In the genomic region with DNA sequence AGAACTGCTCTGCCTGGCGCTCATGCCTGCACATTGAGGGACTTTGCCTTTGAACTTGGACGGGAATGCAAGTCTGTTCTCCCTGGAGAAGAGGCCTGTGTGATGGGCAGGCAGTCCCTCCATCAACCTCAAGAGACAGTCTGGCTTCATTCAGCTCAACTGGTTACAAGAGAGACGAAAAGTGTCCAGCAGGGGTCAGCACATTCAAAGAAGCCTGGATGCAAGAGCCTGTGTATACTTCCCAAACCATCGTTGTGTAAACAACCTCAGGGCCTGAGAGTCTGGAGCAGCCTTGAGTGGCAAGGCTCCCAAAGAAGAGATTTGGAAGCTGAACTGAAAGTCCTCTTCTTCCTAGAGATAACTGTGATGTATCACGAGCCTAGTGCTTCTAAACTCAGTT, we compare ENCODE assay signal across 10 mouse cellular contexts.
DNase-seq lines count a peak whose midpoint lies in the region; ATAC-seq and TF ChIP-seq lines count a peak whose summit lies in the region.
"Had no signal": no experiment of that assay in that cellular context is flagged by ENCODE, and none has a peak within 500 bp of the region (broad histone marks: within the 10 kb centered on the region; RNA-seq: fewer than 3 reads in every experiment).

No protein-coding gene starts in this region.

- ATAC-seq in intestine, embryonic 16.5 days, result peak; percentile 64; the same call in 1 of the 2 replicates
- ATAC-seq in midbrain, embryonic 11.5 days (ENCODE audit: low FRiP score), result peak; percentile 73
- peak; percentile 53; the same call in 1 of the 2 replicates for ATAC-seq in stomach, embryonic 15.5 days (ENCODE audit: insufficient read depth, low FRiP score, low read depth)

- no peak overlapping the region for H3K27ac ChIP-seq in spleen, adult 2 months (ENCODE audit: insufficient read depth, low read length)
- H3K27ac ChIP-seq in intestine, embryonic 16.5 days (ENCODE audit: low read length), result no peak overlapping the region
- no peak overlapping the region for H3K27ac ChIP-seq in midbrain, embryonic 11.5 days (ENCODE audit: low read depth, low read length)
- H3K27ac ChIP-seq in stomach, embryonic 15.5 days, result no peak overlapping the region

- TF ChIP-seq POLR2A in spleen, adult 2 months (IDR thresholded peaks at IDR 0.05; ENCODE audit: low read depth, low read length), result no peak

- no peaks in the 10 kb centered on the region for H3K4me1 ChIP-seq in spleen, adult 2 months (ENCODE audit: control insufficient read depth, insufficient read depth, insufficient read length)
- H3K4me1 ChIP-seq in intestine, embryonic 16.5 days (ENCODE audit: control insufficient read depth, insufficient read depth, low read length), result no peaks in the 10 kb centered on the region
- H3K4me1 ChIP-seq in midbrain, embryonic 11.5 days (ENCODE audit: control insufficient read depth, insufficient read depth, low read length), result no peaks in the 10 kb centered on the region
- peaks cover 4% of the 10 kb centered on the region; the same call in 1 of the 2 replicates for H3K4me1 ChIP-seq in stomach, embryonic 15.5 days

- H3K4me2 ChIP-seq in intestine, embryonic 16.5 days (ENCODE audit: low read depth, low read length), result no peak overlapping the region
- no peak overlapping the region for H3K4me2 ChIP-seq in midbrain, embryonic 11.5 days
- H3K4me2 ChIP-seq in stomach, embryonic 15.5 days, result no peak overlapping the region

- no peaks in the 10 kb centered on the region for H3K9me3 ChIP-seq in intestine, embryonic 16.5 days (ENCODE audit: control insufficient read depth, low read length)
- no peaks in the 10 kb centered on the region for H3K9me3 ChIP-seq in midbrain, embryonic 11.5 days (ENCODE audit: control insufficient read depth, low read length)
- H3K9me3 ChIP-seq in stomach, embryonic 15.5 days, result no peaks in the 10 kb centered on the region

- no peak overlapping the region for H3K4me3 ChIP-seq in spleen, adult 2 months (ENCODE audit: extremely low read depth, insufficient read depth, insufficient read length)
- H3K4me3 ChIP-seq in intestine, embryonic 16.5 days (ENCODE audit: low read length), result no peak overlapping the region
- no peak overlapping the region for H3K4me3 ChIP-seq in midbrain, embryonic 11.5 days (ENCODE audit: low read depth, low read length)
- no peak overlapping the region for H3K4me3 ChIP-seq in stomach, embryonic 15.5 days (replicated peaks)
- H3K4me3 ChIP-seq: myocyte had no signal

- no peaks in the 10 kb centered on the region for H3K27me3 ChIP-seq in spleen, adult 2 months (ENCODE audit: control insufficient read depth, insufficient read depth, low read length)
- no peaks in the 10 kb centered on the region for H3K27me3 ChIP-seq in intestine, embryonic 16.5 days (replicated peaks; ENCODE audit: control insufficient read depth, insufficient read depth, low read length)
- H3K27me3 ChIP-seq in midbrain, embryonic 11.5 days (ENCODE audit: control insufficient read depth, insufficient read depth, low read length), result no peaks in the 10 kb centered on the region
- H3K27me3 ChIP-seq in stomach, embryonic 15.5 days (replicated peaks), result no peaks in the 10 kb centered on the region

- no peak overlapping the region for H3K9ac ChIP-seq in intestine, embryonic 16.5 days (ENCODE audit: low read depth, low read length)
- no peak overlapping the region for H3K9ac ChIP-seq in midbrain, embryonic 11.5 days (ENCODE audit: low read length)
- H3K9ac ChIP-seq in stomach, embryonic 15.5 days, result no peak overlapping the region

- TF ChIP-seq CTCF in spleen, adult 2 months (IDR thresholded peaks at IDR 0.05; ENCODE audit: extremely low read depth, insufficient read depth, insufficient read length, insufficient replicate concordance), result peak; percentile 9; the same call in 1 of the 2 replicates

- no peaks in the 10 kb centered on the region for H3K36me3 ChIP-seq in spleen, adult 2 months (ENCODE audit: control insufficient read depth, insufficient read depth, low read length)
- H3K36me3 ChIP-seq in intestine, embryonic 16.5 days (ENCODE audit: control insufficient read depth, insufficient read depth, low read length), result no peaks in the 10 kb centered on the region
- H3K36me3 ChIP-seq in midbrain, embryonic 11.5 days (ENCODE audit: control insufficient read depth, insufficient read depth, low read length), result no peaks in the 10 kb centered on the region
- H3K36me3 ChIP-seq in stomach, embryonic 15.5 days, result no peaks in the 10 kb centered on the region
- H3K36me3 ChIP-seq: G1E had no signal

- WGBS in spleen, adult 2 months, result 44% methylated on average over 5 of the region's 5 CpGs
- 29% methylated on average over 5 of the region's 5 CpGs for WGBS in intestine, embryonic 16.5 days
- WGBS in midbrain, embryonic 11.5 days, result 25% methylated on average over 5 of the region's 5 CpGs
- WGBS in stomach, embryonic 15.5 days, result 26% methylated on average over 5 of the region's 5 CpGs

- DNase-seq in spleen, adult 2 months (ENCODE audit: low read depth in 1 of 2, low spot score in 2 of 2), result no peak
- no peak for DNase-seq in spleen, adult 12 weeks (ENCODE audit: low spot score)
- DNase-seq in embryo, embryonic 10.5 days (ENCODE audit: low spot score), result peak; percentile 90
- peak; percentile 25 for DNase-seq in gastrocnemius, postnatal 25 days
- DNase-seq in left cerebral cortex, adult 8-10 months (ENCODE audit: low spot score in 2 of 2), result peak; percentile 34 to 45
- peak; percentile 92 for DNase-seq in midbrain, embryonic 11.5 days (ENCODE audit: low spot score, missing footprints)

Comparison
In these comparisons a context has a peak if more than half of its experiments do, and no peak if none do; other contexts are left out.
1. DNase-seq: peak in embryo, embryonic 10.5 days (single experiment), gastrocnemius, postnatal 25 days (single experiment), left cerebral cortex, adult 8-10 months (2 of 2) and midbrain, embryonic 11.5 days (single experiment); none in spleen, adult 2 months (0 of 2) and spleen, adult 12 weeks (single experiment).
2. Peak in every context shown above with its lines, with median percentiles within 50 percentile points of each other: ATAC-seq.